Mouse (Mus musculus) erythroblast, embryonic 14.5 days (primary cell): ENCODE measurements around the gene Osgin1.

Experiments used
- GATA1 ChIP-seq: IDR thresholded peaks from 2 replicates; pipeline ENCODE4 v1.6.1; 2012; ENCODE audit warnings: low read length, inconsistent platforms, mixed read lengths
- TAL1 ChIP-seq: IDR thresholded peaks from 3 replicates; pipeline ENCODE4 v1.6.1; 2012; ENCODE audit warnings: low read length, inconsistent platforms, mixed read lengths

DNA sequence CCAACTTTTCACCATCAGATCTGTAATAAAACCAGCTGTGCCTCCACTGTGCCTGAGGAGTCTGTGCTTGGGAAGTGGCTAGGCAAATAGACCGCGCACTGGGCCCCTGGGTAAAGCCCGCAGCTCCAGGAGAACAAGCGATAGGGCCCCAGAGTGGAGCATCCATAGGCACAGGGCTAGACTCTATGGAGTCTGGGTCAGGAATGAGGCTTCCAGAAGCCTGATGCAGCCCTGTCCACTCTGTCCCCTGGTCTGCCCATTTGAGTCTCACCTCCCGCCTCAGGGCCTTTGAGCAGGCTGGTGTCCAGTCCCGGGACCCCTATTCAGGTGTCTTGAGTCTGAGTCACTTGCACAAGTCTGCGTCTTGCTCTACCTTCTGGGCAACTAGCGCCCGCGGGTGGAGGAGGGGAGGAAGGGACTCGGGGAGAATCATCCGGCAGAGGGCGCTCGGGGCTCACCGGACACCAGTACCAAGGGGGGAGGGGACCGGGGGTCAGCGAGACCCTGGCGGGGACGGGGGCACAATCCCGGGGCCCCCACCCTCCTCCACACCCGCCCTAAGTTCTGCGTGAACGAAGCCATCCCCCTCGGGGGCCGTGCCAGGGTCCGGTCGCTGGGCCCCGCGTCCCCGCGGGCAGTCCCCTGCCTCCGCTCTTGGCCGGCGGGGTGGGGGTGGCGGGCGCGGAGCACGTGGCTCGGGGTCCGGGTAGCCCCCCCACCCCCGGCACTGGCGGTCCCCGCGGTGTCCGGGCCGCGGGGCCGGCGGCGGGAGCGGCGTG lies 12.5 kb downstream of the Osgin1 start, which contains the start of gene Necab2:
- TF ChIP-seq TAL1 = no peak
- TF ChIP-seq GATA1 = no peak
